Mouse (Mus musculus): ENCODE measurements around the gene Gbgt1.
"Not testable (repeated sequence)": the region's sequence is repeated elsewhere in the genome, so short reads cannot be mapped to it uniquely, and the experiment has no call there.

Gene Gbgt1

GRCm38 (mm10) chr2:28496671-28497070, at the start of gene Gbgt1:
TSS of gene Gbgt1 (plus strand) at chr2:28496891.
- no peak for DNase-seq (ENCODE audit: low read depth)

DNA sequence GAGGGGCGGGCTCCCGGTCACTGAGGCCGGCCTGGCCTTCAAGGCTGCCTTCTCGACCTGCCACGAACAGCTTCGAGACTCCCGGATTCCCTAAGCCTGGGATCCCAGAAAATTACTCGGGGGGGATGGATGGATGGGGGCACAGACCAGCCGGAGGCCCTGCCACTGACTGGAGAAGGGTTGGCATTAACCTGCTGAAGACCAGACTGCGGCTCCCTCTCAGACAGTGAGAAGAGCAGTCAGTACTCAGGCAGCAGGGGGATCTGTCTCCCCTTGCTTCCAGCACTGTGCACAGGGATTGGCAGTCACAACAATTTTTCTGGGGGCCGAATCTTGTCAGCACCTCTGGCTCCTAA, 49.4 kb upstream of the Gbgt1 start:
- DNase-seq (ENCODE audit: low read depth): no peak

DNA sequence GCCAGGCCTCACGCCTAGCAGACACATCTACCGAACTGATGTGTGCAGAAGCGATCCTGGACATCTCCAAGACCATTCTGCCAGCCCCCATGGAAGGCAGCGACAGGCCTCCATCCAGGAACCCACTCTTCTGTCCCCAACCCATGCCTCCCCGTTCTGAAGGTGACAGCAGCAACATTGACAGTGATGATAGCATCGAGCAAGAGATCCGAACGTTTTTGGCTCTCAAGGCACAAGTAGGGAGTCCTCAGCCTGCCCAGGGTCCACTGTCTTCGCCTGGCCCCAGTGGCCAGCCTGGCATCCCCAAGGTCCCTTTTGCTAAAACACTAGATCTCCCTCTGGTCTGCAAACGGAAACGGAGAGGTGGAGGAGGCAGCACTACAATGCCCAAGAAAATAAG, 45.0 kb upstream of the Gbgt1 start:
- DNase-seq (ENCODE audit: low read depth): no peak

- no peak for DNase-seq (ENCODE audit: low read depth)
These were observed 43.2 kb upstream of the Gbgt1 start for GRCm38 (mm10) chr2:28453539-28453938.

DNA sequence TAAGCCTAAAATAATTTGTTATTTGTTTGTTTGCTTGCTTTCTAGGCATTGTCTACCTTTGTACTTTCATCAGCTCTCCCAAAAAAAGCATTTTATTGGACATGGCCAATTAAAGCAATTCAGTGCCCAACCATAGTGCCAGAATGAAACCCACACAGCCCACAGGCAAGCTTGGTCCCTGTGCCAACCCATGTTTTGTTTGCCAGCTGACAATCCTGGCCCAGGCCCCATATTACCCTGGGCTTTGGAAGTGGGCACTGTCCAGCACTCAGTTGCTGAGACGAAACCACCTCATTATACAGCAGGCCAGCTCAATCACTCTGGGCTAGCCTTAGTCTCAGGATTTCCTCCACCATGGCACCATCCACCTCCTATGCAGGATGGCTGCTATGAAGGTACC, 40.1 kb upstream of the Gbgt1 start:
- no peak for DNase-seq (ENCODE audit: low read depth)

GRCm38 (mm10) chr2:28463919-28464318, 32.8 kb upstream of the Gbgt1 start:
- peak; percentile 60 for DNase-seq (ENCODE audit: low read depth)

DNA sequence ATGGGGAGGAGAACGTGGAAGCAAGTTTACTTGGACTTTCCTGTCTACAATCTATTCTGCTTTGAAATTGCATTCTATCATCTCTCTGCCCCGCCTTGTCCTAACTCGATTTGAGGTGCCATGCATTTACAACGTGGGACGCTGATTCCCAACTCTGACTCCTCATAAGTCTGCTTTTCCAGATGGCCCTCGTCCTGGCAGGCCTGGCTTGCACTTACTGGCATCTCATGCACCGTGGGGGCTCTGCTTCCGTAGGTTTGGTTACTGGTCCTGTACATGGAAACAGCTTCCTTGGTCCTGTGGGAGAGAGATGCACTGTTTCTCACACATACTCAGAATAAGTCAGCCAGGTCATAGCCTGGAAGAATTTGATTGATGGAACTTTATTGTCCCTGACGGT, 31.8 kb upstream of the Gbgt1 start:
- no peak for DNase-seq (ENCODE audit: low read depth)

DNA sequence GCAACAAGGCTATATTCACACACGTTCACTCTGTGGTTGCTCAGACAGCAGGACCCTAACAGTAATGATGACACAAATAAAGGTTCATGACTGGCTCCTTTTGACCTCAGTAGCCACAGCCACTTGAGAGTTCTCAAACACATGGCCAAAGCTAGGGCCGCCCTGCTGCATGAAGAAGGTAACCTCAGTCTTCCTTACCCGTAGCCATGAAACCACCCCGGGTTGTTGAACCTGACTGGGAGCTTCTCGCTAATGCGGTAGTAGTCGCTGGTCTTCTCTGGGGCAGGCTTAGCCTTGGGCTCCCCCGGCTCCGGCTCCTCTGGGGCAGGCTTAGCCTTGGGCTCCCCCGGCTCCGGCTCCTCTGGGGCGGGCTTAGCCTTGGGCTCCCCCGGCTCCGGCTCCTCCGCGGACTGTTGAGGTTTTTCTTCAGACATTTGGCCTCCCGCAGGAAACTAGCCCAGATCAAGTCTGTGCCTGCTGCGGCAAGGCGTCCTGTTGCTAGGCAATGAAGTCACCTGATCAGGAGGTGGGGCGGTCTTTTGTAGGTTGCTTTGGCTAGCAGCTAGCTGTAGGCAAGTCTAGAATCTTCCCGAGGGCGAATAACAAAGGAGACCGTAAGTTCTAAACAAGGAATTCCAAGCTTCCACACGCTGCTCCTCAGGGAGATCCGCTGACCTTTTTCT, 30.7 kb upstream of the Gbgt1 start, which contains the start of gene 1700007K13Rik:
Gene 1700007K13Rik (minus strand): TSS at position 497 of the 683 bp plus-strand sequence.
- DNase-seq (ENCODE audit: low read depth): peak; percentile 44

DNA sequence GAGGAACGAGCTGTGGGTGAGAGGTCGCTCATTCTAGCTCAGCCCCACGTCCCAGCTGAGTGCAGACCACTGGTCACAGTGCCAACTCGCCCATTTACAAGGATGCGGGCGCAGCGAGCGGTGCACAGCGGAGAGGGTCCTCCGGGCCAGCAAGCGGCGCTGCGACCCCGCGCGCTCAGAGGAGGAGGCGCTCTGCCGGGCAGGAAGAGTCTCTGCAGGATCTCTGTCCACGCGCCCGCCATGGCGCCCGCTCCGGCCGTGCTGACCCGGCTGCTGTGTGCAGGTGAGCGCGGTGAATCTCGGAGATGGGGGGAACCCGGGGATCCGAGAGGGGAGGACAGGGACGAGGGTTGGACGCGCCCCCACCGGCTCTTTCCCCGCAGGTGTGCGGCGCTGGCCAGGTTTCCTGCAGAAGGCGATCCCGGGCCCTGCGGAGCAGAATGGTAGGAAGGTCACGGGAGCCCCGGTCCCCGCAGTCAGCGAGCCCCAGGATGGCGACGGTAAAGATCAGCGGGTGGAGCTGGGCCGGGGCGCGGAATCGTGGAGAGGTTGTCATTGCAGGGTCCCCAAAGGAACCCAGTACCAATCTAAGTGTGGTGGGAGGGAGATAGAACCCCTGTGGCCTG, 28.7 kb upstream of the Gbgt1 start, which contains the start of gene Mrps2:
Gene Mrps2 (plus strand): TSS at position 207 of the 626 bp plus-strand sequence.
- DNase-seq (ENCODE audit: low read depth): peak; percentile 63

DNA sequence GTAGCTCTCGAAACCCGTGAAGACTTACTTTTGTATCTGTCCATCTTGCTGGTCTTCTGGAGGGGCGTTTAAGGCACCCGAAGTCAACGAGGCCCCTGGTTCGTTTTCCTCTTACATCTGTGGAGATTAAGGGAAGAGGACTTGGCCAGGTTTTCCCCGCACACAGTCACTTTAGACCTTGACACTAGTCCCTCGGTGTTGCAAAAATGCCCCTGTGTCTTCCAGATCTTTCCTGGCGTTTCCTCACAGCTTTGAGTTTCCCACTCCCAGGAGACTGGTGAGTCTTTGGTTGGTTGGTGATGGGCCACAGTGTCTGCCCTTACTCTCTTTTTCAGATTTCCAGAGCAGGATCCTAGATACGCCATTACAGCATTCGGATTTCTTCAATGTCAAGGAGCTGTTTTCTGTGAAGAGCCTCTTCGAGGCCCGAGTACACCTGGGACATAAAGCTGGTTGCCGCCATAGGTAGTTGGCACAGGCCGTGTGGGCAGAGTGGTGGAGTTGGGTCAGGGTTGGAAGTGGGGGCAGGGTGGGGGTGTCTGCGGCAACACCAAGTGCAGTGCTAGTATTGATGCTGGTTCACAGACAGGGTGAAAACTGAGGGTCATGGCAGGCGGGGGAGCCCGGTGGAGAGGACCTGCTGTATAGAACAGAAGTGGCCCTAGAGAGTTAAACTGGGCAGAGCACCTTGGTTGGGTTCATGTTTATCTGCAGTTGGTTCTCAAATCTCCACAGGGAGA, 28.0 kb upstream of the Gbgt1 start:
- no peak for DNase-seq (ENCODE audit: low read depth)

DNA sequence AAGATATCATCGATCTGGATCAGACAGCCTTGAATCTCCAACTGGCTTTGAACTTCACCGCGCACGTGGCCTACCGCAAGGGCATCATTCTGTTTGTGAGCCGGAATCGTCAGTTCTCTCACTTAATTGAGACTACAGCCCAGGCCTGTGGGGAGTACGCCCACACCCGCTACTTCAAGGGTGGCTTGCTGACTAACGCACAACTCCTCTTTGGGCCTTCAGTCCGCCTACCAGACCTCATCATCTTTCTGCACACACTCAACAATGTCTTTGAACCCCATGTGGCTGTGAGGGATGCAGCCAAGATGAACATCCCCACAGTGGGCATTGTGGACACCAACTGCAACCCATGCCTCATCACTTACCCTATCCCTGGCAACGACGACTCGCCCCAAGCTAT, 27.2 kb upstream of the Gbgt1 start:
- DNase-seq (ENCODE audit: low read depth): no peak

DNA sequence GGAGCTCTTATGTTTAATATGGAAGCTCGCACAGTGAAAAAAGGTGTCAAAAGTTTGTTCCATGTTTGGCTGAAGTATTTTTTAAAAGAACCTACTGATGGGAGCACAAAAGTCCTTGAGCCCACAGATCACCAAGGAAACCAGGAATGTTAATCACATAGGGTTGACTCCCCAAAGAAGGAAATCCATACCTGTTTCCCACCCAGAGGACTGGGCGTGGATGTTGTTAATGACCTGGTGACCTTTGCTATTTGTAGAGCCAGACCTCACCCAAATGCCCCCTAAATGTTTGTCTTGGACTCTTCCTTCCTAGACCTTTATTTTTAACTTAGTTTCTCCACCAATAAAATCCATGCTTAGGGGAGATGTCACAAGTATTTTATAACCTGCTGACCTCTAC, 26.1 kb upstream of the Gbgt1 start:
- DNase-seq (ENCODE audit: low read depth): no peak

DNA sequence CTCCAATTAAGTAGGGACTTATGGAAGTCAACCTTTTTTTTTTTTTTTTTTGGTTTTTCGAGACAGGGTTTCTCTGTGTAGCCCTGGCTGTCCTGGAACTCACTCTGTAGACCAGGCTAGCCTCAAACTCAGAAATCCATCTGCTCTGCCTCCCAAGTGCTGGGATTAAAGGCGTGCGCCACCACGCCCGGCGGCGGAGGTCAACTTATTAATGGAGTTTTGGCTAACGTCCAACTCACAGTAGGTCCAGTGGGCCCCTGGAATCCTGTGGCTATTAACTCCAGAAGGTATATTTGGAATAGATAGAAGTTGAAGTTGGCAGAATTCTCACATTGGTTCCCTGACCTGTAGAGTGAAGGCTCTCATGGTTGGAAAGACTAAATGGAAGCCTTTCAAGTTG, 24.7 kb upstream of the Gbgt1 start:
- not testable (repeated sequence) for DNase-seq (ENCODE audit: low read depth)

DNA sequence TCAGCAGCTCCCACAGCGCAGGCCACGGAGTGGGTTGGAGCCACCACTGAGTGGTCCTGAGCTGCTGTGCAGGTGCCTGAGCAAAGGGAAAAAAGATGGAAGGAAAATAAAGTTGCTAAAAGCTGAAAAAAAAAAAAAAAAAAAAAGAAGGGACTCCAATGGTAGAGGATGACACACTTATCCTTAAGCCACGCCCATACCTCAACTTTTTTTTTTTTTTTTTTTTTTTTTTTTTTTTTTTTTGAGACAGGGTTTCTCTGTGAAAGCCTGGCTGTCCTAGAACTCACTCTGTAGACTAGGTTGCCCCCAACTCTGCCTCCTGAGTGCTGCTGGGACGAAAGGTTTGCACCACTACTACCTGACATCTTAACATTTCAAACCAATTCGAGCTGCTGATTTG, 18.7 kb upstream of the Gbgt1 start:
- not testable (repeated sequence) for DNase-seq (ENCODE audit: low read depth)

GRCm38 (mm10) chr2:28479208-28480204, 17.2 kb upstream of the Gbgt1 start:
- DNase-seq (ENCODE audit: low read depth): no peak

- no peak for DNase-seq (ENCODE audit: low read depth)
These were observed 12.8 kb upstream of the Gbgt1 start for GRCm38 (mm10) chr2:28483861-28484260.

- DNase-seq (ENCODE audit: low read depth): no peak
These were observed 2.2 kb upstream of the Gbgt1 start for GRCm38 (mm10) chr2:28494521-28494920.

DNA sequence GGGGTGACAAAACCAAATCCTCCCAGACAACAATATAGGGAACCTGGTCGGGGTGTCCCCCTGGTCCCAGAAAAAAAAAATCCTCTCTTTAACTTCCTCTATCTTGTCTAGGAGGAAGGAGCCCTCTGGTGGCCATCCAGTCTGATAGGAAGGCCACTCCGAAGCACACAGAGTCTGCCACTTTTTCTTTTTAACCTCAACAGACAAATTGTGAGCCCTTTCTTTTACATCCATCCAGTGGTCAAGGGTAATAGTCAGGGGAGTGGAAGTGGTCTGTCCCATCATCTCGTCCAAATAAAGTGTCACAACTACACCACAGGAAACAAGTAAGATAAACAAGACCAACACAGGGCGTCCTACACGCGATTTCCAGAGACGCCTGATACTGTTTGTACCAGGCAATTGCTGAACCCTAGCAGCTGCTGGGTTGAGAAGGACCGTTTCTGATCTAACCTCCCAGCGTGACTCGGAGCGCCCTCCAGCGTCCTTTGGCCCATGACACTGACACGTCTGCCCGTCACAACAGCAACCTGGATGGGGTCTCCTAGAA, 1.4 kb upstream of the Gbgt1 start:
- DNase-seq (ENCODE audit: low read depth): no peak

- no peak for DNase-seq (ENCODE audit: low read depth)
These were observed 693 bp upstream of the Gbgt1 start for GRCm38 (mm10) chr2:28495801-28496595.

DNA sequence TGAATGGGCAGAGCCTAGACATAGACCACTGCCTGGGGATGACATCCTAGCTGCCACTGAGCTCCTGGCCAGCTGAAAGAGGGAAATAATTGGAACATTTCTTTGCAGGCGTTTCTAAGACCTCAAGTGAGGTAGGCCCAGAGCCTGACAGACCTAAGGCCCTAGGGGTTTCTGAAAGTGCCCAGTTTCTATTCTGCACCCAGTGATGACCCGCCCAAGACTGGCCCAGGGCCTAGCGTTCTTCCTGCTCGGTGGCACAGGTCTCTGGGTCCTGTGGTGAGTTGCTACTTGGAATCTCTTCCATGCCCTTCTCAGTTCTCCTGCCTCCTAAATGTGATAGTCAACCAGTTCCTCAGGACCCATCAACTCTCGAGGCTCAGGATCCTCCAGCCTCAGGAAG, 870 bp downstream of the Gbgt1 start:
- DNase-seq (ENCODE audit: low read depth): no peak

DNA sequence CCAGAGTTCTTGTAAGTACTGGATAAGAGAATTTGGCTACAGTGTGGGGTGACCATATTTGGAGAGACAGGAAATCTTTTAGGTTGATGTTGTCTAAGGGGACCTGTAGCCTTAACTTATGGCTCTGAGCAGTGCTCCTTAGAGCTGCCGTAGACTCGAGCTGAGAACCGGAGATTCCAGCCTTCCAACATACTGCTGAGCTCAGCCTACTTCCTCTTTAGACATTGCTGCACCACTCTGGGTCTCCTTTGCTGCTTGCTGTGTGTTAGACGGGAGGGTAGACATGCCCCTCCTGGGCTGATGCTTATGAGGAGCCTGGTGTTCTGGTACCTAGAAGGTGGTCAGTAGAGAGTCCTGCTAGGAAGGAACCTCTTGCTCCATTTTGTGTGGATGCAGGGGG, 1.7 kb downstream of the Gbgt1 start:
- no peak for DNase-seq (ENCODE audit: low read depth)

Data from c-Kit-positive CD71-positive TER-119-negative erythroid progenitor cells, embryonic 14.5 days (primary cell).